Mouse (Mus musculus) hindbrain, embryonic 12.5 days (tissue): ENCODE measurements around the gene Rpl35a. TPM values are rescaled to one million over a fixed set of nuclear protein-coding genes. Genes with fewer than 3 reads are reported as not detected.
A peak's percentile ranks its signal among the peaks of the same experiment; 100 is the strongest.

ENCODE experiments used
- ATAC-seq: fragments of 200-750 bp; cut with Nextera tagmentation; 2 replicates; pipeline ENCODE4 v1.8.0; 2017; ENCODE audit warnings: moderate TSS enrichment; ENCODE audit not compliant: low FRiP score
- H3K27ac ChIP-seq: fragments of 300-500 bp; sonication (generic); 2 replicates; pipeline ENCODE4 v1.5.1; 2016; ENCODE audit warnings: mild to moderate bottlenecking
- H3K27me3 ChIP-seq: fragments of 300-500 bp; sonication (generic); 2 replicates; pipeline ENCODE4 v1.6.1; 2016; ENCODE audit warnings: mild to moderate bottlenecking
- H3K36me3 ChIP-seq: fragments of 300-500 bp; sonication (generic); 2 replicates; pipeline ENCODE4 v1.6.1; 2016; ENCODE audit warnings: mild to moderate bottlenecking
- H3K4me1 ChIP-seq: fragments of 300-500 bp; sonication (generic); 2 replicates; pipeline ENCODE4 v1.6.1; 2016
- H3K4me2 ChIP-seq: fragments of 300-500 bp; sonication (generic); replicated peaks from 2 replicates; pipeline ENCODE4 v1.6.1; 2016; ENCODE audit warnings: mild to moderate bottlenecking
- H3K4me3 ChIP-seq: fragments of 300-500 bp; sonication (generic); 2 replicates; pipeline ENCODE4 v1.5.1; 2016; ENCODE audit warnings: mild to moderate bottlenecking
- H3K9ac ChIP-seq: fragments of 300-500 bp; sonication (generic); 2 replicates; pipeline ENCODE4 v1.6.1; 2016; ENCODE audit warnings: mild to moderate bottlenecking, moderate library complexity
- H3K9me3 ChIP-seq: fragments of 300-500 bp; sonication (generic); replicated peaks from 2 replicates; pipeline ENCODE4 v1.6.1; 2016; ENCODE audit warnings: mild to moderate bottlenecking
- WGBS: fragments of 180-500 bp; shearing (Covaris S2); methylation state at CpG from one replicate; pipeline ENCODE4 v1.1.7; 2016; 5-methylcytosine and 5-hydroxymethylcytosine counted together
- microRNA counts: library from miRNA; unstranded; fragments of <30 nt; microRNA quantifications from one replicate; lab custom pipeline; 2017
- microRNA-seq: library from miRNA; unstranded; fragments of <30 nt; microRNA quantifications from one replicate; pipeline ENCODE4, GENCODE M21; 2017
- polyA plus RNA-seq: library from polyadenylated mRNA; unstranded; fragments of >200 nt; fragmentation: Nextera tagmentation; extraction: Ambion mirVana; gene quantifications from 2 replicates; pipeline ENCODE4 v1.2.1, GENCODE M21; 2016

Rpl35a gene
- polyA plus RNA-seq, 1 experiment from 2014 or later: 650 TPM

DNA sequence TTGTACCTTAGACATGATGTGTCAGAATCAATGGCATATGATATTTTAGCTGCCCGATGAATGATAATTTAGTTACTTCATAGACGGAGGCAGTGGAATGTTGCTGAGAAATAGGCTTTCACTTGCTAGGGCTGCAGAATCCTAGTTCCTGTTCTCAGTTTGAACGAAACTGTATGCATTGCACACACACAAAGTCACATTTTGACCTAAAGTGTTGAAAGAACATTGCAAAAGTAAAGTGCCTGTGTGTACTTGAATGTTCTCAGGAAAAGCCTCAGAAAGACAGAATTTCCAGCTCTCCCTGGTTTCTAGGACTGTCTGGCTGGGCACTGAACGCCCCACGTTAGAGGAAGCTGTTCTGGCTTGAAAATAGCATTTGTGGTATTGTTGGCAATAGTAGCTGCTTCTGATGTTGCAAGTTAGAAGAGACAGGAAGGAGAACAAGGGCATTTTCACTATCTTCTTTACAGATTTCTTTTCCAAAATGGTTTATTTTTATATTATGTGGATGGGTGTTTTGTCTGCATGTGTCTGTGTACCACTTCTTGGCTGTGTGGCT, 20.9 kb downstream of the Rpl35a start:
- no peaks in the 10 kb centered on the region for H3K27me3 ChIP-seq
- H3K36me3 ChIP-seq: peaks cover 29% of the 10 kb centered on the region
- H3K4me1 ChIP-seq: no peaks in the 10 kb centered on the region
- no peak overlapping the region for H3K4me2 ChIP-seq
- H3K27ac ChIP-seq: no peak overlapping the region
- 95% methylated on average over 5 of the region's 5 CpGs for WGBS
- H3K9me3 ChIP-seq: no peaks in the 10 kb centered on the region
- H3K9ac ChIP-seq: no peak overlapping the region
- no peak overlapping the region for H3K4me3 ChIP-seq
- no peak for ATAC-seq

DNA sequence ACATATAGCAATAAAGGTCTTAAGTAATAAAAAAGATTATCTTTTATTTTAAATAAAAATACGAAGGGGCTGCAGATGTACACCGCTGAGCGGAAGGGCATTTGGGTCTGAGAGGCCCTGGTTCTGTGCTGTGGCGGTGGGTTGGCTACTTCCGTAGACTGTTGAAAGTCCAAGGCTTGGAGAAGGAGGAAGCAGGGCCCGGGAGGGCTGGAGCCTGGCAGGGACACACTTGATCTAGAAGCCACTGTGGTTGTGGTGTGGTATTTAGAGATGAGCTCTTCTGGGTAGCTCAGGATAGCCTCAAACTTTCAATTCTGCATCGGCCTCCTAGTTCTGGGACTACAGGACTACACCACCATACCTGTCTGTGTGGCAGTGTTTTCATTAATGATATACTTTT, 23.8 kb downstream of the Rpl35a start:
- Histone ChIP-seq H3K9me3 (no peaks in the 10 kb centered on the region), H3K36me3 (peaks cover 30% of the 10 kb centered on the region)
- 95% methylated on average over 7 of the region's 7 CpGs for WGBS

GRCm38 (mm10) chr16:33082951-33083350, 26.7 kb downstream of the Rpl35a start:
- Histone ChIP-seq H3K4me2 (no peak overlapping the region), H3K27ac (no peak overlapping the region), H3K36me3 (peaks cover 11% of the 10 kb centered on the region), H3K4me3 (no peak overlapping the region), H3K9ac (no peak overlapping the region), H3K9me3 (no peaks in the 10 kb centered on the region), H3K4me1 (no peaks in the 10 kb centered on the region), H3K27me3 (no peaks in the 10 kb centered on the region)
- 93% methylated on average over 6 of the region's 6 CpGs for WGBS
- no peak for ATAC-seq

More for the DNA sequence above, 23.8 kb downstream of the Rpl35a start:
- Histone ChIP-seq H3K4me2 (no peak overlapping the region), H3K4me1 (no peaks in the 10 kb centered on the region), H3K27me3 (no peaks in the 10 kb centered on the region), H3K27ac (no peak overlapping the region), H3K4me3 (no peak overlapping the region), H3K9ac (no peak overlapping the region)
- no peak for ATAC-seq

DNA sequence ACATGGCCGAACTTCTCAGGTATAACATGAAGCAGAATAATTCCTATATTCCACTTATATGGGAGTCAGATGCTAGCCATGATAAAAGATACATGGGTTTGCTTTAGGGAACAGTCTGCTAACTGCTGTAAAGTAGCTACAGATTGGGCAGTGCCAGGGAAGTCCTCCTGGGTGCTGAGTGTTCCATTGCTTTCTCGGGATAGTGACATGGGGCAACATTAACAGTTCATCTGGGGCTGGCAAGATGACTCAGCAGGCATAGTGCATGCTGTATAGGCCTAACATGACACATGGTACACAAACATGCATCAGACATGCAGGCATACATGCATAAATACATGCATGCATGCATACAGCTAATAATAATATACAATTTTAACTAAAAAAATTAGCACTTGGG, 27.7 kb downstream of the Rpl35a start:
- Histone ChIP-seq H3K9me3 (no peaks in the 10 kb centered on the region), H3K4me3 (no peak overlapping the region), H3K36me3 (peaks cover 11% of the 10 kb centered on the region), H3K27ac (no peak overlapping the region), H3K4me1 (no peaks in the 10 kb centered on the region), H3K4me2 (no peak overlapping the region), H3K27me3 (no peaks in the 10 kb centered on the region), H3K9ac (no peak overlapping the region)
- no peak for ATAC-seq
- 92% methylated on average over 2 of the region's 2 CpGs for WGBS

- Histone ChIP-seq H3K4me1 (no peaks in the 10 kb centered on the region), H3K9ac (no peak overlapping the region), H3K27me3 (no peaks in the 10 kb centered on the region), H3K36me3 (peaks cover 17% of the 10 kb centered on the region), H3K4me3 (no peak overlapping the region), H3K4me2 (no peak overlapping the region), H3K9me3 (no peaks in the 10 kb centered on the region), H3K27ac (no peak overlapping the region)
- ATAC-seq: no peak
- 82% methylated on average over 8 of the region's 8 CpGs for WGBS
Measured at GRCm38 (mm10) chr16:33085666-33086065, 29.4 kb downstream of the Rpl35a start.

MicroRNAs within 50 kb of the gene (microRNA counts, 519-probe panel; counts per million panel counts)
- microRNA mmu-miR-1947 (lab: Ali Mortazavi, UCI): 470 counts per million, percentile 58 among the panel's probes with 10 or more counts

Small RNAs within 50 kb of the gene (microRNA-seq; reads per million reads assigned to microRNA genes)
- gene Gm22231: not detected
- 8.4 reads per million, percentile 19 among the genes with 10 or more reads in this experiment for gene Mir1947

Other genes with a start within 250 kb of the Rpl35a start
- gene Smbd1, start 246.0 kb upstream of the Rpl35a start, polyA plus RNA-seq: not detected in 2 replicates
- 121 and 133 TPM in 2 replicates for gene Fyttd1, start 179.0 kb upstream of the Rpl35a start, polyA plus RNA-seq
- 27.8 and 30.1 TPM in 2 replicates for gene Rubcn, start 178.7 kb upstream of the Rpl35a start, polyA plus RNA-seq
- gene Lrch3, start 142.4 kb upstream of the Rpl35a start, polyA plus RNA-seq: 50.3 and 53.3 TPM in 2 replicates
- gene Iqcg, start 235 bp upstream of the Rpl35a start, polyA plus RNA-seq: 6.5 and 6.9 TPM in 2 replicates
- gene Lmln, start 6.1 kb downstream of the Rpl35a start, polyA plus RNA-seq: 3.0 and 3.4 TPM in 2 replicates
- gene Osbpl11, start 128.6 kb downstream of the Rpl35a start, polyA plus RNA-seq: 29.2 and 29.8 TPM in 2 replicates
- 83.0 and 90.1 TPM in 2 replicates for gene Snx4, start 195.0 kb downstream of the Rpl35a start, polyA plus RNA-seq